Mouse (Mus musculus) kidney, adult 2 months (tissue): ENCODE results near the gene Kifc3. TPM values are rescaled to one million over a fixed set of nuclear protein-coding genes. Genes with fewer than 3 reads are reported as not detected.

ENCODE experiments used
- DNase-seq: peaks from one replicate; pipeline ENCODE4 v3.0.0; 2021
- H3K27ac ChIP-seq: fragments of 200-500 bp; 2 replicates; pipeline ENCODE4 v1.5.1; 2012; ENCODE audit warnings: low read depth, low read length, control low read depth, inconsistent platforms; ENCODE audit not compliant: insufficient read depth
- H3K27me3 ChIP-seq: fragments of 200-500 bp; replicated peaks from 2 replicates; pipeline ENCODE4 v1.6.1; 2012; ENCODE audit warnings: mild to moderate bottlenecking, moderate library complexity, low read length, inconsistent platforms; ENCODE audit not compliant: control insufficient read depth, insufficient read depth
- H3K36me3 ChIP-seq: fragments of 200-500 bp; 2 replicates; pipeline ENCODE4 v1.6.1; 2012; ENCODE audit warnings: mild to moderate bottlenecking, moderate library complexity, low read length, inconsistent platforms; ENCODE audit not compliant: control insufficient read depth, insufficient read depth
- H3K4me1 ChIP-seq: fragments of 200-500 bp; 2 replicates; pipeline ENCODE4 v1.6.1; 2011; ENCODE audit warnings: low read length; ENCODE audit not compliant: control insufficient read depth, insufficient read depth
- H3K4me3 ChIP-seq: fragments of 200-500 bp; 2 replicates; pipeline ENCODE4 v1.5.1; 2011; ENCODE audit warnings: mild to moderate bottlenecking, low read depth, low read length, control low read depth; ENCODE audit not compliant: insufficient read depth
- CTCF ChIP-seq: fragments of 200-500 bp; conservative IDR thresholded peaks from 2 replicates; pipeline ENCODE4 v1.5.1; 2011; ENCODE audit warnings: low read depth, mild to moderate bottlenecking, control low read depth, low read length, moderate library complexity, mixed read lengths; ENCODE audit not compliant: insufficient read depth, insufficient read length
- POLR2A ChIP-seq: fragments of 200-500 bp; IDR thresholded peaks from one replicate; pipeline ENCODE4 v1.6.1; 2011; ENCODE audit warnings: low read depth, low read length, control low read depth
- WGBS: fragments of 180-500 bp; shearing (Covaris S2); methylation state at CpG from one replicate; pipeline ENCODE4 v1.1.7; 2018; 5-methylcytosine and 5-hydroxymethylcytosine counted together
- polyA plus RNA-seq: library from polyadenylated mRNA; depleted of rRNA; stranded (reverse); fragments of >200 nt; gene quantifications from 2 replicates; pipeline ENCODE4 v1.2.3, GENCODE M21; 2012; rRNA removed

Kifc3 gene
- polyA plus RNA-seq, 1 experiment = 92.3 TPM

- Histone ChIP-seq H3K4me1 (no peaks in the 10 kb centered on the region), H3K27me3 (no peaks in the 10 kb centered on the region), H3K36me3 (no peaks in the 10 kb centered on the region), H3K4me3 (no peak overlapping the region), H3K27ac (no peak overlapping the region)
- DNase-seq = no peak
- 84% methylated on average over 5 of the region's 5 CpGs for WGBS
- no peak for TF ChIP-seq CTCF
- TF ChIP-seq POLR2A = no peak
These were observed 146.2 kb downstream of the Kifc3 start for GRCm38 (mm10) chr8:95056414-95056813.

GRCm38 (mm10) chr8:95054927-95055510, 147.6 kb downstream of the Kifc3 start, which contains the start of gene Drc7:
Drc7 (plus strand) TSS chr8:95055103.
- no peaks in the 10 kb centered on the region for H3K4me1 ChIP-seq
- no peaks in the 10 kb centered on the region for H3K27me3 ChIP-seq
- no peaks in the 10 kb centered on the region for H3K36me3 ChIP-seq
- H3K27ac ChIP-seq = no peak within 1 kb of the TSS
- H3K4me3 ChIP-seq = no peak within 1 kb of the TSS
- peak; percentile 11 for DNase-seq
- TF ChIP-seq CTCF (no peak), POLR2A (no peak)
- 43% methylated on average over 2 of the region's 2 CpGs for WGBS

GRCm38 (mm10) chr8:95054438-95054837, 148.2 kb downstream of the Kifc3 start:
- WGBS = 71% methylated on average over 6 of the region's 6 CpGs
- DNase-seq = no peak
- no peak for TF ChIP-seq POLR2A
- no peak for TF ChIP-seq CTCF
- Histone ChIP-seq H3K27ac (no peak overlapping the region), H3K4me3 (no peak overlapping the region), H3K27me3 (no peaks in the 10 kb centered on the region), H3K36me3 (no peaks in the 10 kb centered on the region), H3K4me1 (no peaks in the 10 kb centered on the region)

Other genes with a start within 250 kb of the Kifc3 start
- 342 and 447 TPM in 2 replicates for gene Adgrg1, start 228.1 kb downstream of the Kifc3 start, polyA plus RNA-seq
- gene Adgrg3, start 185.1 kb downstream of the Kifc3 start, polyA plus RNA-seq = 9.9 and 12.7 TPM in 2 replicates
- gene Drc7, start 147.7 kb downstream of the Kifc3 start, polyA plus RNA-seq = 0.05 and 0.10 TPM in 2 replicates
- 22.2 and 23.7 TPM in 2 replicates for gene Katnb1, start 121.6 kb downstream of the Kifc3 start, polyA plus RNA-seq
- 0.38 and 1.1 TPM in 2 replicates for gene Cngb1, start 103.8 kb upstream of the Kifc3 start, polyA plus RNA-seq
- 0.22 and 0.41 TPM in 2 replicates for gene Tepp, start 107.8 kb upstream of the Kifc3 start, polyA plus RNA-seq
- gene Zfp319, start 129.1 kb upstream of the Kifc3 start, polyA plus RNA-seq = 6.2 and 6.5 TPM in 2 replicates
- gene Usb1, start 129.5 kb upstream of the Kifc3 start, polyA plus RNA-seq = 27.7 and 29.8 TPM in 2 replicates
- 5.3 and 5.6 TPM in 2 replicates for gene Mmp15, start 149.5 kb upstream of the Kifc3 start, polyA plus RNA-seq
- 35.7 and 41.2 TPM in 2 replicates for gene Cfap20, start 232.1 kb upstream of the Kifc3 start, polyA plus RNA-seq